Mouse (Mus musculus) hematopoietic multipotent progenitor cell, adult 10-12 weeks (in vitro differentiated cells): ENCODE results near the gene Hist1h3g. TPM values are rescaled to one million over a fixed set of nuclear protein-coding genes. Genes with fewer than 3 reads are reported as not detected.

Experiments
- polyA plus RNA-seq: library from polyadenylated mRNA; stranded (reverse); fragments of >175 nt; gene quantifications from 2 replicates; pipeline ENCODE4 v1.2.3, GENCODE M21; 2012; ENCODE audit warnings: low replicate concordance

The Hist1h3g gene
- polyA plus RNA-seq, 1 experiment, result 7.3 TPM

Other genes with a start within 250 kb of the Hist1h3g start
- 0.58 and 1.2 TPM in 2 replicates for gene Zfp322a, start 166.2 kb upstream of the Hist1h3g start, polyA plus RNA-seq
- 4.2 and 5.2 TPM in 2 replicates for gene Abt1, start 111.6 kb upstream of the Hist1h3g start, polyA plus RNA-seq
- gene Btn1a1, start 69.5 kb upstream of the Hist1h3g start, polyA plus RNA-seq, result 0.04 TPM in 1 of 2 replicates, not detected in the other
- not detected in 2 replicates for gene Btn2a2, start 46.6 kb upstream of the Hist1h3g start, polyA plus RNA-seq
- gene Hist1h4h, start 4.4 kb upstream of the Hist1h3g start, polyA plus RNA-seq, result 10.6 and 15.4 TPM in 2 replicates
- 44.2 and 69.4 TPM in 2 replicates for gene Hist1h2af, start 1.5 kb upstream of the Hist1h3g start, polyA plus RNA-seq
- 0.36 and 0.54 TPM in 2 replicates for gene Hist1h2bh, start 8.0 kb downstream of the Hist1h3g start, polyA plus RNA-seq
- gene Hist1h3f, start 8.6 kb downstream of the Hist1h3g start, polyA plus RNA-seq, result 2.4 and 2.8 TPM in 2 replicates
- 3.8 and 7.2 TPM in 2 replicates for gene Hist1h4f, start 16.2 kb downstream of the Hist1h3g start, polyA plus RNA-seq
- 0.55 and 0.68 TPM in 2 replicates for gene Hist1h1d, start 17.8 kb downstream of the Hist1h3g start, polyA plus RNA-seq
- 3.2 and 3.6 TPM in 2 replicates for gene Hist1h3e, start 26.9 kb downstream of the Hist1h3g start, polyA plus RNA-seq
- 4.8 and 7.7 TPM in 2 replicates for gene Hist1h2ae, start 35.8 kb downstream of the Hist1h3g start, polyA plus RNA-seq
- 4.5 and 23.6 TPM in 2 replicates for gene Hist1h2bg, start 36.0 kb downstream of the Hist1h3g start, polyA plus RNA-seq
- gene Hist1h2bf, start 38.8 kb downstream of the Hist1h3g start, polyA plus RNA-seq, result 2.0 and 4.0 TPM in 2 replicates
- 2.4 and 2.6 TPM in 2 replicates for gene Hist1h2ad, start 39.0 kb downstream of the Hist1h3g start, polyA plus RNA-seq
- gene Hist1h3d, start 40.3 kb downstream of the Hist1h3g start, polyA plus RNA-seq, result 0.33 and 1.7 TPM in 2 replicates
- gene Hist1h4d, start 46.2 kb downstream of the Hist1h3g start, polyA plus RNA-seq, result 12.3 and 12.6 TPM in 2 replicates
- gene Hist1h2be, start 85.7 kb downstream of the Hist1h3g start, polyA plus RNA-seq, result 1.4 and 1.7 TPM in 2 replicates
- 5.6 and 11.8 TPM in 2 replicates for gene Hist1h1e, start 87.1 kb downstream of the Hist1h3g start, polyA plus RNA-seq
- gene Hist1h2ac, start 148.5 kb downstream of the Hist1h3g start, polyA plus RNA-seq, result 0.80 and 1.2 TPM in 2 replicates
- gene Hist1h2bc, start 148.8 kb downstream of the Hist1h3g start, polyA plus RNA-seq, result 10.2 and 11.3 TPM in 2 replicates
- not detected in 2 replicates for gene Hist1h1t, start 160.4 kb downstream of the Hist1h3g start, polyA plus RNA-seq
- 2.4 and 2.5 TPM in 2 replicates for gene Hist1h4c, start 163.0 kb downstream of the Hist1h3g start, polyA plus RNA-seq
- gene Hfe, start 175.4 kb downstream of the Hist1h3g start, polyA plus RNA-seq, result 12.7 and 34.4 TPM in 2 replicates
- gene Hist1h1c, start 203.4 kb downstream of the Hist1h3g start, polyA plus RNA-seq, result 26.1 and 77.9 TPM in 2 replicates
- 0.55 and 4.8 TPM in 2 replicates for gene Hist1h3c, start 210.2 kb downstream of the Hist1h3g start, polyA plus RNA-seq
- 3.5 and 6.0 TPM in 2 replicates for gene Hist1h2bb, start 211.3 kb downstream of the Hist1h3g start, polyA plus RNA-seq
- gene Hist1h2ab, start 215.7 kb downstream of the Hist1h3g start, polyA plus RNA-seq, result 4.8 and 6.2 TPM in 2 replicates
- 4.0 TPM in 1 of 2 replicates, not detected in the other for gene Hist1h3b, start 216.8 kb downstream of the Hist1h3g start, polyA plus RNA-seq
- gene Hist1h4b, start 221.6 kb downstream of the Hist1h3g start, polyA plus RNA-seq, result 4.4 and 10.3 TPM in 2 replicates
- 5.9 and 9.4 TPM in 2 replicates for gene Hist1h4a, start 225.8 kb downstream of the Hist1h3g start, polyA plus RNA-seq
- gene Hist1h3a, start 227.0 kb downstream of the Hist1h3g start, polyA plus RNA-seq, result 1.4 and 5.7 TPM in 2 replicates
- 0.40 and 0.81 TPM in 2 replicates for gene Hist1h1a, start 228.2 kb downstream of the Hist1h3g start, polyA plus RNA-seq
- not detected in 2 replicates for gene Trim38, start 234.5 kb downstream of the Hist1h3g start, polyA plus RNA-seq